Mouse (Mus musculus): Measurements from ENCODE around the gene Ctso. TPM values are rescaled to one million over a fixed set of nuclear protein-coding genes. Genes with fewer than 3 reads are reported as not detected.

The Ctso gene
- total and polyA plus RNA-seq, 3 experiments: 0.15 to 0.50 TPM; not detected in 1

GRCm38 (mm10) chr3:81919681-81920080, 12.7 kb upstream of the Ctso start:
- Histone ChIP-seq H3K4me1 (ENCODE audit: control insufficient read depth in 1 of 2, insufficient read depth in 2 of 2, low read length in 2 of 2) (no peaks in the 10 kb centered on the region), H3K4me3 (ENCODE audit: control insufficient read depth in 1 of 2, insufficient read depth in 1 of 2, low read depth in 2 of 2, low read length in 2 of 2) (no peak overlapping the region), H3K27me3 (ENCODE audit: control insufficient read depth in 1 of 2, insufficient read depth in 2 of 2, low read length in 2 of 2) (no peaks in the 10 kb centered on the region), H3K79me2 (ENCODE audit: control insufficient read depth, insufficient read depth, low read length, poor library complexity) (no peaks in the 10 kb centered on the region), H3K36me3 (ENCODE audit: control insufficient read depth in 1 of 2, insufficient read depth in 2 of 2, low read length in 2 of 2) (no peaks in the 10 kb centered on the region), H3K9ac (ENCODE audit: control insufficient read depth, low read depth, low read length, poor library complexity, severe bottlenecking) (no peak overlapping the region), H3K9me3 (replicated peaks; ENCODE audit: insufficient read depth, low read length) (no peaks in the 10 kb centered on the region), H3K27ac (ENCODE audit: control insufficient read depth, low read depth, low read length) (no peak overlapping the region)
- TF ChIP-seq ZKSCAN1 (IDR thresholded peaks at IDR 0.05; ENCODE audit: low read depth, low read length) (no peak), MXI1 (IDR thresholded peaks at IDR 0.05; ENCODE audit: low read depth, low read length) (no peak), RAD21 (IDR thresholded peaks at IDR 0.05; ENCODE audit: low read depth, low read length) (no peak), GATA1 (IDR thresholded peaks at IDR 0.05; ENCODE audit: low read depth, low read length) (no peak), NELFE (IDR thresholded peaks at IDR 0.05; ENCODE audit: low read depth, low read length) (no peak), POLR2AphosphoS5 (IDR thresholded peaks at IDR 0.05; ENCODE audit: borderline replicate concordance, low read depth, low read length) (no peak), UBTF (IDR thresholded peaks at IDR 0.05; ENCODE audit: borderline replicate concordance, insufficient read depth, low read depth, low read length) (no peak), BHLHE40 (IDR thresholded peaks at IDR 0.05; ENCODE audit: borderline replicate concordance, low read depth, low read length) (no peak), SMC3 (IDR thresholded peaks at IDR 0.05; ENCODE audit: low read depth, low read length) (no peak), ZNF384 (IDR thresholded peaks at IDR 0.05; ENCODE audit: low read depth, low read length) (no peak), MYC (IDR thresholded peaks at IDR 0.05; ENCODE audit: low read depth, low read length) (no peak), POLR2A (IDR thresholded peaks at IDR 0.05; ENCODE audit: control insufficient read depth in 1 of 2, insufficient read depth in 1 of 2, low read depth in 1 of 2, low read length in 2 of 2, poor library complexity in 1 of 2) (no peak), MAZ (IDR thresholded peaks at IDR 0.05; ENCODE audit: low read depth, low read length) (no peak), TAL1 (IDR thresholded peaks at IDR 0.05; ENCODE audit: low read length) (no peak), USF2 (IDR thresholded peaks at IDR 0.05; ENCODE audit: borderline replicate concordance in 1 of 2, insufficient read depth in 1 of 2, low read depth in 1 of 2, low read length in 2 of 2) (no peak), JUND (IDR thresholded peaks at IDR 0.05; ENCODE audit: low read depth, low read length) (no peak), MAFK (IDR thresholded peaks at IDR 0.05; ENCODE audit: borderline replicate concordance, low read depth, low read length) (no peak), MAX (IDR thresholded peaks at IDR 0.05; ENCODE audit: low read length) (no peak)
- no peak for DNase-seq (ENCODE audit: low read depth, low spot score)

- H3K4me3 ChIP-seq (ENCODE audit: control insufficient read depth in 1 of 2, insufficient read depth in 1 of 2, low read depth in 2 of 2, low read length in 2 of 2): no peak overlapping the region
- H3K79me2 ChIP-seq (ENCODE audit: control insufficient read depth, insufficient read depth, low read length, poor library complexity): no peaks in the 10 kb centered on the region
- no peak overlapping the region for H3K27ac ChIP-seq (ENCODE audit: control insufficient read depth, low read depth, low read length)
- DNase-seq (ENCODE audit: low read depth, low spot score): no peak
- TF ChIP-seq TAL1 (IDR thresholded peaks at IDR 0.05; ENCODE audit: low read length) (no peak), EP300 (IDR thresholded peaks at IDR 0.05; ENCODE audit: low read depth in 1 of 2, low read length in 2 of 2) (no peak), CHD2 (IDR thresholded peaks at IDR 0.05; ENCODE audit: low read length) (no peak), MYB (IDR thresholded peaks at IDR 0.05; ENCODE audit: low read depth, low read length) (no peak), ETS1 (IDR thresholded peaks at IDR 0.05; ENCODE audit: low read depth, low read length) (no peak), RAD21 (IDR thresholded peaks at IDR 0.05; ENCODE audit: low read depth, low read length) (no peak), ZMIZ1 (IDR thresholded peaks at IDR 0.05; ENCODE audit: low read depth, low read length) (no peak), ELF1 (IDR thresholded peaks at IDR 0.05; ENCODE audit: low read depth, low read length) (no peak), POLR2A (IDR thresholded peaks at IDR 0.05; ENCODE audit: control insufficient read depth in 1 of 2, insufficient read depth in 1 of 2, low read depth in 1 of 2, low read length in 2 of 2, poor library complexity in 1 of 2) (no peak), MXI1 (IDR thresholded peaks at IDR 0.05; ENCODE audit: low read depth, low read length) (no peak)
- no peaks in the 10 kb centered on the region for H3K4me1 ChIP-seq (ENCODE audit: control insufficient read depth in 1 of 2, insufficient read depth in 2 of 2, low read length in 2 of 2)
- no peaks in the 10 kb centered on the region for H3K36me3 ChIP-seq (ENCODE audit: control insufficient read depth in 1 of 2, insufficient read depth in 2 of 2, low read length in 2 of 2)
- H3K9me3 ChIP-seq (replicated peaks; ENCODE audit: insufficient read depth, low read length): no peaks in the 10 kb centered on the region
- H3K27me3 ChIP-seq (ENCODE audit: control insufficient read depth in 1 of 2, insufficient read depth in 2 of 2, low read length in 2 of 2): no peaks in the 10 kb centered on the region
- no peak overlapping the region for H3K9ac ChIP-seq (ENCODE audit: control insufficient read depth, low read depth, low read length, poor library complexity, severe bottlenecking)
These were observed 9.5 kb upstream of the Ctso start for GRCm38 (mm10) chr3:81922910-81923309.
